Mouse (Mus musculus) limb, embryonic 14.5 days (tissue): ENCODE data around the gene Stac. TPM values are rescaled to one million over a fixed set of nuclear protein-coding genes. Genes with fewer than 3 reads are reported as not detected.

Source experiments
- ATAC-seq: fragments of 200-750 bp; cut with Nextera tagmentation; 2 replicates; pipeline ENCODE4 v1.8.0; 2017; ENCODE audit warnings: low read depth, moderate number of reproducible peaks, moderate TSS enrichment; ENCODE audit not compliant: low FRiP score
- DNase-seq: peaks from one replicate; pipeline ENCODE4 v3.0.0-alpha.2; 2015; ENCODE audit warnings: low spot score
- H3K27ac ChIP-seq: fragments of 300-500 bp; sonication (generic); replicated peaks from 2 replicates; pipeline ENCODE4 v1.5.1; 2014; ENCODE audit warnings: low read depth, mild to moderate bottlenecking, low read length, moderate library complexity, mixed read lengths
- H3K27me3 ChIP-seq: fragments of 300-500 bp; sonication (generic); 2 replicates; pipeline ENCODE4 v1.6.1; 2014; ENCODE audit warnings: low read length, mixed read lengths; ENCODE audit not compliant: control insufficient read depth, insufficient read depth
- H3K36me3 ChIP-seq: fragments of 300-500 bp; sonication (generic); 2 replicates; pipeline ENCODE4 v1.6.1; 2014; ENCODE audit warnings: mild to moderate bottlenecking, low read length, moderate library complexity, mixed read lengths; ENCODE audit not compliant: control insufficient read depth, insufficient read depth
- H3K4me1 ChIP-seq: fragments of 300-500 bp; sonication (generic); 2 replicates; pipeline ENCODE4 v1.6.1; 2014; ENCODE audit warnings: antibody characterized with exemption, low read length, mixed read lengths; ENCODE audit not compliant: control insufficient read depth, insufficient read depth
- H3K4me2 ChIP-seq: fragments of 300-500 bp; sonication (generic); replicated peaks from 2 replicates; pipeline ENCODE4 v1.6.1; 2014; ENCODE audit warnings: low read depth, mild to moderate bottlenecking, low read length, moderate library complexity; ENCODE audit not compliant: severe bottlenecking
- H3K4me3 ChIP-seq: fragments of 300-500 bp; sonication (generic); replicated peaks from 2 replicates; pipeline ENCODE4 v1.5.1; 2014; ENCODE audit warnings: low read length
- H3K9ac ChIP-seq: fragments of 300-500 bp; sonication (generic); 2 replicates; pipeline ENCODE4 v1.6.1; 2014; ENCODE audit warnings: mild to moderate bottlenecking, low read depth, low read length, moderate library complexity; ENCODE audit not compliant: severe bottlenecking
- H3K9me3 ChIP-seq: fragments of 300-500 bp; sonication (generic); 2 replicates; pipeline ENCODE4 v1.6.1; 2016; ENCODE audit warnings: low read length; ENCODE audit not compliant: control insufficient read depth
- POLR2A ChIP-seq: fragments of 200-500 bp; IDR thresholded peaks from 2 replicates; pipeline ENCODE4 v1.8.0; 2012; ENCODE audit warnings: inconsistent platforms, mild to moderate bottlenecking, moderate library complexity, borderline replicate concordance; ENCODE audit not compliant: insufficient read depth, insufficient read length; ENCODE audit errors: extremely low read depth
- WGBS: fragments of 180-500 bp; shearing (Covaris S2); extraction: QIAGEN DNeasy Blood & Tissue Kit; methylation state at CpG from one replicate; pipeline ENCODE4 v1.1.7; 2014; 5-methylcytosine and 5-hydroxymethylcytosine counted together
- polyA plus RNA-seq, 2 experiments: library from polyadenylated mRNA; depleted of rRNA in 1 of 2; stranded (reverse) in 1 of 2; unstranded in 1 of 2; fragments of >200 nt; fragmentation: Nextera tagmentation in 1 of 2; extraction: Ambion mirVana in 1 of 2; gene quantifications; 2 replicates each; pipeline versions ENCODE4 v1.2.1 to v1.2.3; 2012 to 2014

Gene Stac
- polyA plus RNA-seq, 2 experiments, result 4.1 to 4.2 TPM

- Histone ChIP-seq H3K9me3 (no peaks in the 10 kb centered on the region), H3K27me3 (no peaks in the 10 kb centered on the region), H3K27ac (no peak overlapping the region), H3K4me1 (0 out of 2 replicates have a peak, but pooled peaks cover 5% of the 10 kb centered on the region), H3K4me2 (no peak overlapping the region), H3K36me3 (no peaks in the 10 kb centered on the region), H3K4me3 (no peak overlapping the region), H3K9ac (no peak overlapping the region)
- DNase-seq (no peak), ATAC-seq (no peak)
- 84% methylated on average over 8 of the region's 8 CpGs for WGBS
- no peak for TF ChIP-seq POLR2A
Measured at GRCm38 (mm10) chr9:111606603-111607002, 83.5 kb downstream of the Stac start.

DNA sequence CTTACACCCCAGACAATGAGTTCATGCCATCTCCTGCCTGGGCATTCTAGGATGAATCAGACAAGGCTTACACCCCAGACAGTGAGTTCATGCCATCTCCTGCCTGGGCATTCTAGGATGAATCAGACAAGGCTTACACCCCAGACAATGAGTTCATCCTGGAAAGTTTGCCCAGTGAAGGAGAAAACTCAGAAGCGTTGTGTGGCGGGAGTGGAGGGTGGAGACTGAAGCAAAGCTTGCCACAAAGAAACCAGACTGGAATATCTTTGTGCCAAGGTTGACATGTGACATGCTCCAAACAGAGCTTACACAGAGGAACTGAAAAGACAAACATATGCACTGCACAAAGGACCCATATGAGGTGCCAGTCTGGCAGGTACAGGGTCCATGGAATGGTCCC is 102.6 kb downstream of the Stac start:
- no peak for TF ChIP-seq POLR2A
- H3K4me1 ChIP-seq, result no peaks in the 10 kb centered on the region
- no peaks in the 10 kb centered on the region for H3K27me3 ChIP-seq
- H3K4me3 ChIP-seq, result no peak overlapping the region
- WGBS, result 89% methylated on average over 2 of the region's 2 CpGs
- DNase-seq, result no peak
- H3K36me3 ChIP-seq, result no peaks in the 10 kb centered on the region
- no peak overlapping the region for H3K4me2 ChIP-seq
- no peaks in the 10 kb centered on the region for H3K9me3 ChIP-seq
- no peak overlapping the region for H3K27ac ChIP-seq
- H3K9ac ChIP-seq, result no peak overlapping the region
- ATAC-seq, result no peak

DNA sequence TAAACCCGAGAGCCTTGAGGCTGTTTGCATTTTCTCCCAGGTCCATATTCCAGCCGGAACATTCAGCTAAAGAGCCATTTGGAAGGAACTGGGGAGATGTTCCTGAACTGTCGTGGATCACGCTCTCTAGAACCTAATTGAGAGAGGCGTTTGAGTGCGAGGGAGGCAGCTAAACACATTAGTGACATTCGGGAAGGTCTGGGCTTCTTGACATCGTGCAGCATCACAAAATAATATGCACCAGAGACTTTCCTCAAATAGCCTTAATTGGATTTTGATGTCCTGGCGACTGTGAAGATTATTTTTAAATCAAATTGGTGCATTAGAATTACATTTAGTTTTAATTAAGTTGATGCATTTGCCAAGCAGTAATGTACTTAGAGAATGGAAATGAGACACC is 111.4 kb downstream of the Stac start:
- no peaks in the 10 kb centered on the region for H3K36me3 ChIP-seq
- DNase-seq, result no peak
- no peaks in the 10 kb centered on the region for H3K9me3 ChIP-seq
- no peaks in the 10 kb centered on the region for H3K27me3 ChIP-seq
- H3K9ac ChIP-seq, result no peak overlapping the region
- H3K27ac ChIP-seq, result no peak overlapping the region
- no peak for TF ChIP-seq POLR2A
- H3K4me3 ChIP-seq, result no peak overlapping the region
- no peak for ATAC-seq
- WGBS, result 69% methylated on average over 9 of the region's 9 CpGs
- H3K4me2 ChIP-seq, result no peak overlapping the region
- H3K4me1 ChIP-seq, result no peaks in the 10 kb centered on the region

DNA sequence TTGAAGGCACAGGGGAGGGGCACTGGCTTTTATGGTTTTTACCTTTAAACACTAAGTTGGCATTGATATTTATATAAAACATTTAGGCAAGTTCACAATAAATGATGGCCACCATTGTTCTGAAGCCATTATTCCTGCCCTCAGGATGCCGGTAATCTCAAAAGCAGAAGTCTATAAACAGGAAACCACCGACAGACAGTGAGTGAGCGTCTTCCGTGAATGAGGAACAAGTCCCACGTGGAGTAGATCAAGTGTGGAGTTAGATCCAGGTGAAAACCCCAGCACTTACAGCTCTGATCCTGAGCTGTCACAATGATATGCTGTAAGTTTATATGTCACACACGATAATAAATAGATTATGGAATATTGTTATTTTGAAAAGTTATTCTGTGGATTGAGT is 112.7 kb downstream of the Stac start:
- no peaks in the 10 kb centered on the region for H3K27me3 ChIP-seq
- no peak overlapping the region for H3K27ac ChIP-seq
- no peaks in the 10 kb centered on the region for H3K36me3 ChIP-seq
- ATAC-seq (no peak), DNase-seq (no peak)
- H3K4me1 ChIP-seq, result no peaks in the 10 kb centered on the region
- no peak overlapping the region for H3K9ac ChIP-seq
- H3K4me2 ChIP-seq, result no peak overlapping the region
- no peaks in the 10 kb centered on the region for H3K9me3 ChIP-seq
- H3K4me3 ChIP-seq, result no peak overlapping the region
- 90% methylated on average over 6 of the region's 6 CpGs for WGBS
- no peak for TF ChIP-seq POLR2A

GRCm38 (mm10) chr9:111575889-111576288 is 114.3 kb downstream of the Stac start:
- H3K9me3 ChIP-seq, result no peaks in the 10 kb centered on the region
- ATAC-seq (no peak), DNase-seq (no peak)
- H3K27me3 ChIP-seq, result no peaks in the 10 kb centered on the region
- TF ChIP-seq POLR2A, result no peak
- no peaks in the 10 kb centered on the region for H3K4me1 ChIP-seq
- no peak overlapping the region for H3K4me2 ChIP-seq
- no peak overlapping the region for H3K4me3 ChIP-seq
- no peak overlapping the region for H3K9ac ChIP-seq
- no peak overlapping the region for H3K27ac ChIP-seq
- H3K36me3 ChIP-seq, result no peaks in the 10 kb centered on the region
- WGBS, result 33% methylated on average over 4 of the region's 4 CpGs

DNA sequence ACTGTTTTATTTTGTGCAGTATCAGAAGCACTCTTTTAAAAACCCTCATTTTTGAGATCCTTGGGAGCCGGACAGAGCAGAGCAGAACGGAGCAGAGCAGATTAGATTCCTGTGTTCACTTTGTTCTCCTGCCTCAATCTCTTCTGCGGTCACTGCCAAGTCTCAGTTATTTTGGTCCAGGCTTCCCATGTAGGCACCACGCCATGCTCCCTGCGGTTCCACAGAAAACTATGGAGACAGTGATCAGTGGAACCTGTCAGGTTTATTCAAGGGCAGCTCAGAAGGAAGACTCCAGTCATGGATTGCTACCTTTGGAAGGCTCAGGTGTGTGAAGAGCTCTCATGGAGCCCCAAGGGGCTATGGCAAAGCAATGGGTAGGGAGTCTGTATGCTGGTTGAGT is 116.3 kb downstream of the Stac start:
- ATAC-seq (no peak), DNase-seq (no peak)
- H3K36me3 ChIP-seq, result no peaks in the 10 kb centered on the region
- 89% methylated on average over 5 of the region's 5 CpGs for WGBS
- H3K9ac ChIP-seq, result no peak overlapping the region
- no peak for TF ChIP-seq POLR2A
- H3K4me2 ChIP-seq, result no peak overlapping the region
- no peaks in the 10 kb centered on the region for H3K9me3 ChIP-seq
- no peaks in the 10 kb centered on the region for H3K4me1 ChIP-seq
- no peak overlapping the region for H3K4me3 ChIP-seq
- H3K27me3 ChIP-seq, result no peaks in the 10 kb centered on the region
- H3K27ac ChIP-seq, result no peak overlapping the region
